Mouse (Mus musculus) heart, embryonic 13.5 days (tissue): Measurements from ENCODE around the gene Sult2b1. TPM values are rescaled to one million over a fixed set of nuclear protein-coding genes. Genes with fewer than 3 reads are reported as not detected.

ENCODE experiments used
- ATAC-seq: fragments of 200-750 bp; cut with Nextera tagmentation; 2 replicates; pipeline ENCODE4 v1.8.0; 2017; ENCODE audit warnings: moderate TSS enrichment; ENCODE audit not compliant: insufficient number of reproducible peaks, low FRiP score, low TSS enrichment; ENCODE audit errors: extremely low read depth
- H3K27ac ChIP-seq: fragments of 300-500 bp; sonication (generic); replicated peaks from 2 replicates; pipeline ENCODE4 v1.5.1; 2015; ENCODE audit warnings: moderate library complexity, mild to moderate bottlenecking, inconsistent platforms
- H3K27me3 ChIP-seq: fragments of 300-500 bp; sonication (generic); replicated peaks from 2 replicates; pipeline ENCODE4 v1.6.1; 2015; ENCODE audit warnings: mild to moderate bottlenecking, inconsistent platforms
- H3K36me3 ChIP-seq: fragments of 300-500 bp; sonication (generic); 2 replicates; pipeline ENCODE4 v1.6.1; 2015; ENCODE audit warnings: mild to moderate bottlenecking, inconsistent platforms
- H3K4me1 ChIP-seq: fragments of 300-500 bp; sonication (generic); 2 replicates; pipeline ENCODE4 v1.6.1; 2015; ENCODE audit warnings: inconsistent platforms
- H3K4me2 ChIP-seq: fragments of 300-500 bp; sonication (generic); 2 replicates; pipeline ENCODE4 v1.6.1; 2015; ENCODE audit warnings: inconsistent platforms, mild to moderate bottlenecking, moderate library complexity
- H3K4me3 ChIP-seq: fragments of 300-500 bp; sonication (generic); 2 replicates; pipeline ENCODE4 v1.5.1; 2015; ENCODE audit warnings: moderate library complexity, mild to moderate bottlenecking, inconsistent platforms
- H3K9ac ChIP-seq: fragments of 300-500 bp; sonication (generic); 2 replicates; pipeline ENCODE4 v1.6.1; 2015; ENCODE audit warnings: inconsistent platforms, mild to moderate bottlenecking, moderate library complexity
- H3K9me3 ChIP-seq: fragments of 300-500 bp; sonication (generic); 2 replicates; pipeline ENCODE4 v1.6.1; 2016; ENCODE audit warnings: inconsistent platforms
- WGBS: fragments of 180-500 bp; shearing (Covaris S2); methylation state at CpG from one replicate; pipeline ENCODE4 v1.1.7; 2015; ENCODE audit warnings: mixed read lengths; 5-methylcytosine and 5-hydroxymethylcytosine counted together
- polyA plus RNA-seq: library from polyadenylated mRNA; unstranded; fragments of >200 nt; fragmentation: Nextera tagmentation; extraction: Ambion mirVana; gene quantifications from 2 replicates; pipeline ENCODE4 v1.2.1, GENCODE M21; 2015

Gene Sult2b1
- polyA plus RNA-seq, 1 experiment from 2014 or later, result 0.24 TPM

- H3K4me2 ChIP-seq, result no peak overlapping the region
- H3K27me3 ChIP-seq, result peaks cover 40% of the 10 kb centered on the region
- H3K36me3 ChIP-seq, result no peaks in the 10 kb centered on the region
- H3K4me1 ChIP-seq, result peaks cover 55% of the 10 kb centered on the region
- H3K4me3 ChIP-seq, result no peak overlapping the region
- no peak overlapping the region for H3K9ac ChIP-seq
- ATAC-seq, result no peak
- no peaks in the 10 kb centered on the region for H3K9me3 ChIP-seq
- H3K27ac ChIP-seq, result no peak overlapping the region
- 88% methylated on average over 11 of the region's 11 CpGs for WGBS
Measured at GRCm38 (mm10) chr7:45702316-45702715, 82.2 kb downstream of the Sult2b1 start.

GRCm38 (mm10) chr7:45701607-45702006, 82.9 kb downstream of the Sult2b1 start:
- WGBS, result 76% methylated on average over 11 of the region's 11 CpGs
- peak overlapping the region; percentile 51; the same call in 1 of the 2 replicates for H3K4me3 ChIP-seq
- H3K9me3 ChIP-seq, result no peaks in the 10 kb centered on the region
- H3K27me3 ChIP-seq, result peaks cover 40% of the 10 kb centered on the region
- ATAC-seq, result no peak
- no peaks in the 10 kb centered on the region for H3K36me3 ChIP-seq
- H3K27ac ChIP-seq, result no peak overlapping the region
- peak overlapping the region; percentile 82 for H3K4me2 ChIP-seq
- peaks cover 49% of the 10 kb centered on the region for H3K4me1 ChIP-seq
- peak overlapping the region; percentile 77; the same call in 1 of the 2 replicates for H3K9ac ChIP-seq

GRCm38 (mm10) chr7:45701072-45701471, 83.4 kb downstream of the Sult2b1 start:
- H3K9me3 ChIP-seq, result no peaks in the 10 kb centered on the region
- H3K4me3 ChIP-seq, result peak overlapping the region; percentile 51
- H3K27ac ChIP-seq, result peak overlapping the region; percentile 51
- H3K4me1 ChIP-seq, result peaks cover 44% of the 10 kb centered on the region
- peaks cover 40% of the 10 kb centered on the region for H3K27me3 ChIP-seq
- no peak for ATAC-seq
- H3K36me3 ChIP-seq, result no peaks in the 10 kb centered on the region
- WGBS, result 29% methylated on average over 11 of the region's 11 CpGs
- H3K4me2 ChIP-seq, result peak overlapping the region; percentile 82
- peak overlapping the region; percentile 77 for H3K9ac ChIP-seq

- 1% methylated on average over 20 of the region's 20 CpGs for WGBS
- ATAC-seq, result no peak
- Histone ChIP-seq H3K4me3 (peak overlapping the region; percentile 51), H3K9ac (peak overlapping the region; percentile 76), H3K27ac (no peak overlapping the region), H3K4me1 (peaks cover 38% of the 10 kb centered on the region), H3K9me3 (no peaks in the 10 kb centered on the region), H3K4me2 (peak overlapping the region; percentile 82), H3K27me3 (peaks cover 40% of the 10 kb centered on the region), H3K36me3 (no peaks in the 10 kb centered on the region)
Measured at GRCm38 (mm10) chr7:45700301-45701015, 84.0 kb downstream of the Sult2b1 start.

GRCm38 (mm10) chr7:45699523-45700141, 84.8 kb downstream of the Sult2b1 start, which contains the start of gene Car11:
Car11 (plus strand) TSS chr7:45699843.
- 2% methylated on average over 36 of the region's 36 CpGs for WGBS
- H3K27ac ChIP-seq, result no peak within 1 kb of the TSS
- H3K27me3 ChIP-seq, result peaks cover 40% of the 10 kb centered on the region
- H3K36me3 ChIP-seq, result no peaks in the 10 kb centered on the region
- H3K4me2 ChIP-seq, result peak within 1 kb of the TSS; percentile 82
- H3K4me1 ChIP-seq, result peaks cover 35% of the 10 kb centered on the region
- H3K4me3 ChIP-seq, result peak within 1 kb of the TSS; percentile 51
- peak within 1 kb of the TSS; percentile 76 for H3K9ac ChIP-seq
- no peaks in the 10 kb centered on the region for H3K9me3 ChIP-seq
- no peak for ATAC-seq

- no peaks in the 10 kb centered on the region for H3K36me3 ChIP-seq
- H3K4me2 ChIP-seq, result no peak overlapping the region
- no peaks in the 10 kb centered on the region for H3K9me3 ChIP-seq
- H3K4me1 ChIP-seq, result peaks cover 24% of the 10 kb centered on the region
- peaks cover 40% of the 10 kb centered on the region for H3K27me3 ChIP-seq
- WGBS, result 60% methylated on average over 6 of the region's 7 CpGs
- ATAC-seq, result no peak
- H3K4me3 ChIP-seq, result no peak overlapping the region
- H3K9ac ChIP-seq, result no peak overlapping the region
- H3K27ac ChIP-seq, result no peak overlapping the region
Measured at GRCm38 (mm10) chr7:45697894-45698293, 86.6 kb downstream of the Sult2b1 start.

- peaks cover 15% of the 10 kb centered on the region for H3K4me1 ChIP-seq
- H3K4me2 ChIP-seq, result no peak overlapping the region
- no peak overlapping the region for H3K4me3 ChIP-seq
- no peak overlapping the region for H3K27ac ChIP-seq
- no peak for ATAC-seq
- no peak overlapping the region for H3K9ac ChIP-seq
- WGBS, result 28% methylated on average over 6 of the region's 6 CpGs
- no peaks in the 10 kb centered on the region for H3K36me3 ChIP-seq
- H3K27me3 ChIP-seq, result peaks cover 25% of the 10 kb centered on the region
- H3K9me3 ChIP-seq, result no peaks in the 10 kb centered on the region
Measured at GRCm38 (mm10) chr7:45695098-45695497, 89.4 kb downstream of the Sult2b1 start.

- H3K4me1 ChIP-seq, result peaks cover 15% of the 10 kb centered on the region
- H3K36me3 ChIP-seq, result no peaks in the 10 kb centered on the region
- WGBS, result 86% methylated on average over 50 of the region's 50 CpGs
- H3K9me3 ChIP-seq, result no peaks in the 10 kb centered on the region
- H3K9ac ChIP-seq, result no peak within 1 kb of the TSS
- no peak within 1 kb of the TSS for H3K4me3 ChIP-seq
- H3K27me3 ChIP-seq, result peaks cover 15% of the 10 kb centered on the region
- no peak for ATAC-seq
- no peak within 1 kb of the TSS for H3K4me2 ChIP-seq
- H3K27ac ChIP-seq, result no peak within 1 kb of the TSS
Measured at GRCm38 (mm10) chr7:45693921-45694591, 90.4 kb downstream of the Sult2b1 start, which contains the start of gene Sec1. Sec1 (minus strand) TSS chr7:45694402.

- H3K36me3 ChIP-seq, result no peaks in the 10 kb centered on the region
- no peaks in the 10 kb centered on the region for H3K9me3 ChIP-seq
- 48% methylated on average over 2 of the region's 2 CpGs for WGBS
- H3K4me2 ChIP-seq, result no peak overlapping the region
- ATAC-seq, result no peak
- H3K4me1 ChIP-seq, result peaks cover 17% of the 10 kb centered on the region
- H3K9ac ChIP-seq, result no peak overlapping the region
- H3K27ac ChIP-seq, result no peak overlapping the region
- H3K27me3 ChIP-seq, result no peaks in the 10 kb centered on the region
- H3K4me3 ChIP-seq, result no peak overlapping the region
Measured at GRCm38 (mm10) chr7:45692364-45692763, 92.1 kb downstream of the Sult2b1 start.

GRCm38 (mm10) chr7:45689800-45690199, 94.7 kb downstream of the Sult2b1 start:
- 11% methylated on average over 11 of the region's 11 CpGs for WGBS
- H3K27ac ChIP-seq, result peak overlapping the region; percentile 58
- H3K36me3 ChIP-seq, result no peaks in the 10 kb centered on the region
- H3K4me2 ChIP-seq, result peak overlapping the region; percentile 6; the same call in 1 of the 2 replicates
- H3K4me1 ChIP-seq, result peaks cover 17% of the 10 kb centered on the region
- H3K27me3 ChIP-seq, result 0 out of 2 replicates have a peak, but pooled peaks cover 3% of the 10 kb centered on the region
- no peak overlapping the region for H3K4me3 ChIP-seq
- peak overlapping the region; percentile 60; the same call in 1 of the 2 replicates for H3K9ac ChIP-seq
- ATAC-seq, result peak; percentile 10; the same call in 1 of the 2 replicates
- no peaks in the 10 kb centered on the region for H3K9me3 ChIP-seq

GRCm38 (mm10) chr7:45689099-45689498, 95.4 kb downstream of the Sult2b1 start:
- 54% methylated on average over 6 of the region's 6 CpGs for WGBS
- Histone ChIP-seq H3K36me3 (no peaks in the 10 kb centered on the region), H3K9me3 (no peaks in the 10 kb centered on the region), H3K27me3 (peaks cover 9% of the 10 kb centered on the region; the same call in 1 of the 2 replicates), H3K27ac (0 out of 2 replicates have a peak overlapping the region, but pooled peaks have one; percentile 58), H3K4me2 (no peak overlapping the region), H3K4me3 (no peak overlapping the region), H3K9ac (peak overlapping the region; percentile 60), H3K4me1 (peaks cover 17% of the 10 kb centered on the region)
- no peak for ATAC-seq
